Mouse (Mus musculus) cerebellum, adult 2 months (tissue): ENCODE measurements around the gene Smu1.

Experiments
- CTCF ChIP-seq: fragments of 200-500 bp; IDR thresholded peaks from 2 replicates; pipeline ENCODE4 v1.5.1; 2011; ENCODE audit warnings: low read depth, mild to moderate bottlenecking, control low read depth, low read length, moderate library complexity, borderline replicate concordance; ENCODE audit not compliant: insufficient read depth
- POLR2A ChIP-seq: fragments of 200-500 bp; IDR thresholded peaks from 2 replicates; pipeline ENCODE4 v1.6.1; 2011; ENCODE audit warnings: low read length, control low read depth, borderline replicate concordance; ENCODE audit not compliant: insufficient read depth

DNA sequence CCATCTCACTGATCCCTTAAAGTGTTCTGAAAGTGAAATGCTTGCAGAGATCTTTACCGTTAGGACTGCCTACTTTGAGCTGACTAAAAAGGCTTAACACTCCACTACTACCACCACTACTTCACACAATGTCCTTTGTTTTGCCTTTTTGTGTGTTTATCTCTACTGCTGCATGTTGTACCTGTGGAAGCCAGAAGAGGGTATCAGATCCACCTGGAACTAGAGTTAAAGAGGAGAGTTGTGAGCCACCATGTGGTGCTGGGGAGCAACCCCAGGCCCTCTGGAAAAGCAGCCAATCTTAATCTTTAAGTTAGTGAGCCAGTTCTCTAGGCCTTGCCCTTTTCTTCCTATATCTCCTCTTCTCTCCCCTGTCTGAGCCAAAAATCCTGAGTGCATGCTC, 30.5 kb downstream of the Smu1 start:
- TF ChIP-seq CTCF (no peak), POLR2A (no peak)
